Mouse (Mus musculus) activated CD4-positive, CD25-positive, alpha-beta regulatory T cell, adult 4 months (primary cell): Measurements from ENCODE around the gene Ipp. TPM values are rescaled to one million over a fixed set of nuclear protein-coding genes. Genes with fewer than 3 reads are reported as not detected.

Experiments used
- ATAC-seq: one replicate; pipeline ENCODE4 v1.8.0; 2017
- polyA plus RNA-seq, 2 experiments: library from polyadenylated mRNA; unstranded; fragments of 100-300 nt; shearing (Covaris generic); gene quantifications; one replicate each; pipeline ENCODE4 v1.2.1; 2017

Ipp gene
- polyA plus RNA-seq: 10 to 100 TPM in 1 of 2 experiments, 1 to 10 TPM in 1; 9.9 to 16.2 TPM

DNA sequence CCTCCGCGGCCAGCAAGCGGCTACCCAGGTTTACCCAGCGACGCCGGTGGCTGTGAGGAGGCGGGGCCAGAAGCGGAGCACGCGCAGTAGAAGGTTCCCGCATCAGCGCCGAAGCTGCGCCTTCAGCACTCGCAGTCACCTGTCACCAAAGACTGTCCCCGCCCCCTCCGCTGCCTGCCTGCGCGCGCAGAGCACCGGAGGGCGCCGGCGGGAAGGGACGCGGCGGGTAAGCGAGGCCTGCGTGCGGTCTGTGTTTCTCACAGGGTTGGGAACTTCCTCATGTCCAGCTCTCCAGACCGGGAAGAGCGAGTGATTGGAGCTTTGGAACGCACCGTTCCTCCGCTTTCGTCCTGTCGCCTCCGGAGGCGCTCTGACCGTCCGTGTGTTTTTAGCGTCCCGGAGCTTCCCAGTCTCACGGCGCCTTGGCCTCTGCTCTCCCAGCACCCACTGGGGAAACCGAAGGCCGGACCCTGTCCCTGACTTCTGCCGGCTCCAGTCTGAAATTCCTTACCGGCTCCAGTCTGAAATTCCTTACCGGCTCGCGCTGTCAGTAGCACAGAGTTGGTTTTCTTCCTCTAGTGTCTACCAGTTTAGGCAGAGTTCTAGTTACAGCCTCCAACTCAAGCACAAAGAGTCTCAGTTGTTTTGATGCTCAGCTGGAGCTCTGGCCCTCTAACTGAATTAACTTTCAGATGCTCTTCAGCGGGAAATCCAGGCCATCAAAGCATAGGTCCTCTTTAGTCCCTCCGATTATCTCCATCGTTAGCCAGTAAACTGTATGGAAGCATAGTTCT is at the start of gene Ipp:
Ipp (plus strand) TSS at position 125 of the 794 bp plus-strand sequence.
- peak; percentile 96 for ATAC-seq

DNA sequence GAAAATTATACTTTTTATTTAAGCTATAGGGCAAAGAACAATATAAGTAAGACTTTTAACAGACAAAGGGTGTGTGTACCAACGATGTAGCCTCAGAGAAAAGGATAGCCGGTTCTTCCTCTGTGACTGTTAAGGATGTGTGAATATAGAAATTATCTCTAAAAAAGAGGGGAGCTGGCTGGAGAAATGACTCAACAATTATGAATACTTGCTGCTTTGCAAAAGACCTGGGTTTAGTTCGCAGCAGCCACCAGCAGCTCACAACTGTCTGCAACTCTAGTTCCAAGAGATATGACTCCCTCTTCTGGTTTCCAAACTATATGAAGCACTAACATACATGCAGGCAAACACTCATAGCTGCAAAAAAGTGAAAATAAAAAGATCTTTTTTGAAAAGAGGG is 45.4 kb upstream of the Ipp start:
- ATAC-seq: no peak

DNA sequence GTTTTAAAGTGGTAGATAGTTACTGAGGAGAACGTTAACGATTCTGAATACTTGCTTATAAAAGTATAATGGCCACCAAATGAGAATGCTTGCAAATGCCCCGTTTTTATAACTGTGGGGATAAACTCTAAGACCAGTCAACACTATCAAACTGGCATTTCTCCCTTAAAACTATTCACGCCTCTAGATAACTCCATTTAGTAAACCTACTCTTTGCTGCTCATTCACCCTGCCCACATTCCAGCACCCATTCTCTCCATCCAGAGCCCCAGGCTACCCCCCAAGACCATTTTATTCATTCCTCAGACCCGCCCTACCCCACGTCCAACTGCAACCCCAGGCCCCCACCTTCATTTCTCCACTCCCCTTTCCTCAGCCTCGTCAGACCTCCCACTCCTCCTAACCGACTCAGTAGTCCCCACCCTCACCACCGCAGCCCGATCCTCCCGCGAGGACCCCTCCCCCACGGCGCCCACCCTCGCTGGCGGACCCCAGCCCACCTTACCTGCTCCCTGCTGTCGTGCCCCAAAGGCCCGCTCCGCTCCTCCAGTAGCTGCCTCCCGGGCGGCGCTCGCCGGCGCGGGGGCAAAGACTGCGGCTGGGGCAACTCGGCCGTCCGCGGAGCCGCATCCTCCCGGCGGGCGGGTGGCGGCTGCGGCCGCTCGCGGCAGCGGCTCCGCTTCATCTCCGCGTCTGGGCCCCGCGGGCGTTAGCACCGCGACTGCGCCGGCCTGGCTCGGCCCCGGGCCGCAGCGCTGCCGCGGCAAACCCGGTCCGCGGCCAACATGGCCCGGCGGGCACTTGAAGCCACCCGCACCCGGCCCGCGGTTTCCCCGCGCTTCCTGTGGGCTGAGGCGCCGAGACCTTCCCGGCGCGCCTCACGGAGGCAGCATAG is 43.9 kb upstream of the Ipp start:
- ATAC-seq: peak; percentile 38

DNA sequence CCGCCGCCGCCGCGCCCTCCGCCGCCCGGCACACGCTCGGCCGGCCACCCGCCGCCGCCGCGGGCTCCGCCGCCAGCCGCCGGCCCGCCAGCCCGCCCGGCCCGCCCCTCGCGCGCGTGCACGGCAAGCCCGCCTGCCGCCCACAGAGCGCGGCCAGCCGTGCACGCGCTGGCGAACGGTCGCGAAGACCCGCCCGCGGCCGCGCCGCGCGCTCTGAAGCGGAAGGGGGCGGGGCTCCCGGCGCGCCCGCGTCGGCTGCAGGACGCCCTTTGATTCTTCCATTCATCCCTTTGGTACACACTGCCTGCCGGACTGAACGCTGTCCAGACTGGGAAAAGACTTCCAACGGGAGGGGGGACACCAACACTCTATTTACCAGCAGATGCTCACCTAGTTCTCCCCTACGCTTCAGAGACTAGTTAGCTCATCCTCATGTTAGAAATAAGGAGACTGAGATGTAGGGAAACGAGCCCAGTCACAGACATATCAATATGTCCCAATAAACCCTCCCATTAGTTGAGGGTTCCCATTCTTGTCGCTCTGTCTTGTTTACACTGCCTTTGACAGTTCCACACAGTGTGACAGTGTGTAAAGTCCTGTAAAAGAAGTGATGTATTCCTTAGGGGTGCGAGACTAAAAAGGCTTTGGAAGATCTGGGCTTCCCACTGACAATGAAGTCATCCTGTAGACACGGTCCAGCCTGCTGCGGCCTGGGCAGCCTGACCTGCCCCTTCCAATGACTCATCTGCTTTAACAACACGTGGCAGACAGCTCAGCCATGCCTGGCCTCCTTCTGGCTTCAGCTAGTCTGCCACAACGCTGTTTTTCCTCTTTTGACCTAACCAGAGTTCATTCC is 43.0 kb upstream of the Ipp start, which contains the start of gene Mast2:
Mast2 (minus strand) TSS at position 58 of the 856 bp plus-strand sequence.
- ATAC-seq: peak; percentile 71

DNA sequence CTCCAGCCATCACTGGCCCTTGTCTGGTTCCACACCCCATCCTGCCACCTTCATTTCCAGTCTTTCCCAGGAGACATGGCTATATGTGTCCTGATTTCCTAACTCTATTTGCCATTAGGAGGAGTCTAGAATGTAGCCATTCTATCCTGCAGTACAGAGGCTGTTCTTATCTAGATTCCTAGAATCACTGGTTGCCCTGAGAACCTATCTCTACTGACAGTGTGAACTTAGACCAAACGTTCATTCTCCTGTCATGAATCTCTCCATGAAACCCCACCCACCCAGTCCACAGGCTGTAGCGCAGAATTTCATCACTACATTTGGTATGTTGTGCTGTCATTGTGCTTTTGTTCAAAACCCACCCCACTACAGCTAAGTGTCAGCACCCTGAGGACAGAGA is 26.0 kb upstream of the Ipp start:
- ATAC-seq: no peak

- no peak for ATAC-seq
These were observed 23.9 kb upstream of the Ipp start for GRCm38 (mm10) chr4:116483476-116483875.

GRCm38 (mm10) chr4:116491119-116491536 is 16.2 kb upstream of the Ipp start:
- no peak for ATAC-seq

GRCm38 (mm10) chr4:116491886-116492285 is 15.5 kb upstream of the Ipp start:
- no peak for ATAC-seq

DNA sequence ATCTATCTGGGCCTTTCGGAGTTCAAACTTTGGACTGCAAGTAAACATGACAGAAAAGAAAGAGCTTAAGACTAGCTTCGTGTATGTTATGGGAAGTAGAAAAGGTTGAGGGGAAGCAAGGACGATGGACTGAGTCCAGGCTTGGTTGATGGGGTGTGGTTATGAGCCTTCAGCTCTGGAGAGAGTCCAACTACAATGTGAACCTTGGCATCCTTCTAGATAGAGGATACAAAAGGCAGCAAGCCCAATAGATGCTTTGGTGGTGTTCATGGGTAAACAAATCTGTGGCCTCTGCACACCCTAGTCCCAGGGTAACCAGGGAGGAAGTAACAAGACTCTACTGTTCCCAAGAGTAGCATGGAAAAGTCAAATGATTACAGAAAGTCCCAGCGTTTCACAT is 14.9 kb upstream of the Ipp start:
- ATAC-seq: no peak

- no peak for ATAC-seq
These were observed 13.7 kb upstream of the Ipp start for GRCm38 (mm10) chr4:116493646-116494045.

GRCm38 (mm10) chr4:116499978-116500377 is 7.4 kb upstream of the Ipp start:
- ATAC-seq: no peak

- peak; percentile 57 for ATAC-seq
These were observed 394 bp upstream of the Ipp start for GRCm38 (mm10) chr4:116506886-116507424.

- ATAC-seq: no peak
These were observed 23.8 kb downstream of the Ipp start for GRCm38 (mm10) chr4:116531109-116531508.

DNA sequence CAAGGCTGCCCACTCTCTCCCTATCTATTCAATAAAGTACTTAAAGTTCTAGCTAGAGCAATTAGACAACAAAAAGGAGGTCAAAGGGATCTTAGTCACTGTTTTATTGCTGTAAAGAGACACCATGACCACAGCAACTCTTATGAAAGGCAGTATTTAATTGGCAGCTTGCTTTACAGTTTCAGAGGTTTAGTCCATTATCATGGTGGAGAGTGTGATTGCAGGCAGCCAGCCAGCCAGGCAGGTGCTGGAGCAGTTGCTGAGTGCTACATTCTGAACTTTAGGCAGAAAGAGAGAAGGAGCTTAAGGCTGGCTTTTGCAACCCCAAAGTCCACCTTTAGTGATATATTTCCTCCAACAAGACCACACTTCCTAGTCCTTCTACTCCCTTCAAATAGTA is 29.0 kb downstream of the Ipp start:
- no peak for ATAC-seq

DNA sequence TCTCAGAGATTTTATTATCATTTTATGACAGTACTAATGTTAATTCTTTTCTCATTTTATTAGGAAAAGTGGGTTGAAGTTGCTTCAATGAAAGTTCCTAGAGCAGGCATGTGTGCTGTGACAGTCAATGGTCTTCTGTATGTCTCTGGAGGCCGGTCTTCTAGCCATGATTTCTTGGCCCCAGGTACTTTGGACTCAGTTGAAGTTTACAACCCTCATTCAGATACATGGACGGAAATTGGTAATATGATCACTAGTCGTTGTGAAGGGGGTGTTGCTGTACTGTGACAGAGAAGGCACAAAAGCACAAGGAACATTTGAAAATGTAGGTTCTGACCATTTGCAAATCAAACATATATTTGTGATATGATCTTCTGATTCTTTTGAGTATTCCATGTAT is 30.4 kb downstream of the Ipp start:
- no peak for ATAC-seq

- ATAC-seq: no peak
These were observed 43.1 kb downstream of the Ipp start for GRCm38 (mm10) chr4:116550432-116550831.

DNA sequence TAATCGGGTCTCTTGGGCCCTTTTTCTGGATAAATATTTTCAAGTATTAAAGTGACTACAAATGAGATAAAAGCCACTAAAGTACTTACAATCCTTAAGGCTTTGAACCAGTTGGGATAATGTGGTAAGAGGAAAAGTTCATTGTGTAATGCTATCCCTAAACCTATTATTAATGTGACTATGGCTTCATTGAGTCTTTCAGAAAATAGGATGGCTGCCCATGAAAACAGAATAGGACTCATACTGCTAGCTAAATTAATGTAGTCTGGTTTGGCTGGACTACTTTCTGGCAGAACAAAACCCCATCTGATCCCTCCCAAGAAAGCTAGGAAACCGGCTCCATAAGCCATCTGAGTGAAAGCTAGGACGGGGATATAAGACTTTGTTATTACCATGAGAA is 45.7 kb downstream of the Ipp start:
- no peak for ATAC-seq

DNA sequence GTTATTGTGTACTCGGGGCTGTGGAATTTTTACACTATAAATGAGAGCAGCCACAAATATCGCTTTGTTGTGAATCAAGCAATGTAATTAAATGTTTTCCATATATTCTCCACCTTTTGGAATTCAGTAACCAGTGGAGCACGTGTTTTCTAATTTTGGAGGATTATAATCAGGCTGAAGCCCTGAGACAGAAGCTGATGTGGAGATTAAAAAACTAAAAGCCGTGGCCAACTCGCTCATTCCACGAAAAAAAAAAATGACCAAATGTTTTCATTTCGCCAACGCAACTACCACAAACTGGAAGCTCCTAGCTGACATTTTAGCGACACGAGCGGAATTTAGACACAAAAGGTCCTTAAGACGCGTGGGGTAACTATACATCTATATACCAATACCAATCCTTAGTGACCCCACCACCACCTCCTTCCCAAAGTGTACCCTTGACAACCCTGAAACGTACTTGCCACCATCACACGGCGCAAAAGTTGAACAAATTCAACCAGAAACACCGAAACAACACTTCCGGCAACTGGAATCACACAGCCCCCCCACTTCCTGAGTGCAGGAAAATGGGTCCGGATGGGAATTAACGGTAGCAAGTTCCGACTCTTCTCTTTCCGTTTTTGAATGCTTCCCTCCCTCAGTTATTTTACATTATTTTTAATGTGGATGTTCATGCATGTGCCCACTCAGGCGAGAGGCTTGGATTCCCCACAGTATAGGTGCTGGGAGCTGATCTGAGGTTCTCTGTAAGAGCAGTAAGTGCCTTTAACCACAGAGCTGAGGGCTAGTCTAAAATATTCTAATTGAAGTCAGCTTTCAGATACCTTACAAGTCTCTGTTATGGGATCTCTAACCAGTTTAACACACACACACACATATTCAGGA is 48.3 kb downstream of the Ipp start, which contains the start of gene Tmem69:
Tmem69 (minus strand) TSS at position 524 of the 888 bp plus-strand sequence.
- no peak for ATAC-seq

GRCm38 (mm10) chr4:116556561-116557305 is 49.4 kb downstream of the Ipp start:
- ATAC-seq: peak; percentile 84
